Mouse (Mus musculus) bone marrow macrophage, adult 2 months (primary cell): Measurements from ENCODE around the gene Scrg1.

Experiments used
- CTCF ChIP-seq: IDR thresholded peaks from 2 replicates; pipeline ENCODE4 v1.5.1; 2012; ENCODE audit warnings: low read depth, mild to moderate bottlenecking, low read length, moderate library complexity
- POLR2A ChIP-seq: IDR thresholded peaks from 2 replicates; pipeline ENCODE4 v1.6.1; 2012; ENCODE audit warnings: mild to moderate bottlenecking, low read depth, low read length, borderline replicate concordance

DNA sequence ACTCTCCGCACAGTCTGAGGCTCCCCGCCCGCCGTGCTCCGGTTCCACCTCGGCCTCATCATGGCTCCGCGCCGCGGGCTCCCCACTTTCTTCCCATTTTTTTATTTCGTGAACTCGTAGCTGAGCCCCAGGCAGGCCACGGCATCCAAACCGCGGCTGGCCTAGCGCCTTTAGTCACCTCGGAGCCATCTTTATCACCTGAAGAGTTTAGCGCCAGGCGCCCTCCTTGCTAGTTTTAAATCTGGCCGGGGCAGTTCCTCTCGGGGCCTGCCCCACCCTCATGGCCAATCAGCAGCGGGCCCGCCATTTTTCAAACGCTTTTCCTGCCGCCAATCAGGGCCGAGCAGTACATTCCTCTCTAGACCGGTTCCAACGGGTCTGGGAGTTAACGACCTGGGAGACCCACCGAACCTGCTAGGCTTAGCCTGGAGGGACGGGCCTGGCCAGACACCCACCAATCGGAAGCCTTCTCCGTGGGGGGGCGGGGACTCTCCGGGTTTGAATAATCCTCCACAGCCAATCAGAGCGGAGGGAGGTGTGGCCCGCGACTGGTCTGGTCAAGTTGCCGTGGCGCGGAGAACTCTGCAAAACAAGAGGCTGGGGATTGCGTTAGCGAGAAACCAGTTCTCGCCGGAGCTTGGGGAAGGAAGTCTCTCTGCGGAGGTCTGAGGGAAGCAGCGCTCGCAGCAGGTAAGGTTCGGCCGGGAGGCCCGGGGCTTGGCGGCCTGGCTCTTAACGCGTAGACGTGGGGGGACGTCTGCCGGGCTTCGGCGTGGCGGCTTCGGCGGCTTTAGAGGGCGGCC lies 55.8 kb downstream of the Scrg1 start, which contains the start of gene Hmgb2:
- TF ChIP-seq CTCF (no peak), POLR2A (no peak)
